Mouse (Mus musculus) liver, adult 2 months (tissue): ENCODE results near the gene Gm29735. TPM values are rescaled to one million over a fixed set of nuclear protein-coding genes. Genes with fewer than 3 reads are reported as not detected.
"Not testable (repeated sequence)": the region's sequence is repeated elsewhere in the genome, so short reads cannot be mapped to it uniquely, and the experiment has no call there.

Experiments used
- DNase-seq: peaks from one replicate; pipeline ENCODE4 v3.0.0-alpha.2; 2011; ENCODE audit warnings: low read depth, low spot score; ENCODE audit errors: extremely low read depth
- H3K27ac ChIP-seq: fragments of 200-500 bp; replicated peaks from 2 replicates; pipeline ENCODE4 v1.5.1; 2012; ENCODE audit warnings: low read depth, mild to moderate bottlenecking, control low read depth, inconsistent platforms, low read length; ENCODE audit not compliant: insufficient read depth
- H3K27me3 ChIP-seq: fragments of 200-500 bp; 2 replicates; pipeline ENCODE4 v1.6.1; 2012; ENCODE audit warnings: mild to moderate bottlenecking, moderate library complexity, low read length, inconsistent platforms; ENCODE audit not compliant: control insufficient read depth, insufficient read depth
- H3K36me3 ChIP-seq: fragments of 200-500 bp; 2 replicates; pipeline ENCODE4 v1.6.1; 2012; ENCODE audit warnings: low read length, inconsistent platforms; ENCODE audit not compliant: control insufficient read depth, insufficient read depth
- H3K4me1 ChIP-seq: fragments of 200-500 bp; 2 replicates; pipeline ENCODE4 v1.6.1; 2011; ENCODE audit warnings: low read length; ENCODE audit not compliant: control insufficient read depth, insufficient read depth
- H3K4me3 ChIP-seq: fragments of 200-500 bp; 2 replicates; pipeline ENCODE4 v1.5.1; 2011; ENCODE audit warnings: low read depth, mild to moderate bottlenecking, control low read depth, low read length, moderate library complexity; ENCODE audit not compliant: insufficient read depth
- H3K79me2 ChIP-seq: fragments of 200-500 bp; 2 replicates; pipeline ENCODE4 v1.6.1; 2012; ENCODE audit warnings: inconsistent platforms, mild to moderate bottlenecking, low read length, moderate library complexity; ENCODE audit not compliant: control insufficient read depth, insufficient read depth
- H3K9ac ChIP-seq: fragments of 200-500 bp; 2 replicates; pipeline ENCODE4 v1.6.1; 2012; ENCODE audit warnings: low read depth, mild to moderate bottlenecking, control low read depth, inconsistent platforms, low read length
- CTCF ChIP-seq: fragments of 200-500 bp; IDR thresholded peaks from 2 replicates; pipeline ENCODE4 v1.5.1; 2011; ENCODE audit warnings: low read depth, low read length, control low read depth
- POLR2A ChIP-seq: fragments of 200-500 bp; IDR thresholded peaks from 2 replicates; pipeline ENCODE4 v1.6.1; 2011; ENCODE audit warnings: low read length, control low read depth; ENCODE audit not compliant: insufficient read depth; ENCODE audit errors: extremely low read depth
- WGBS: fragments of 180-500 bp; shearing (Covaris S2); methylation state at CpG from one replicate; pipeline ENCODE4 v1.1.7; 2018; 5-methylcytosine and 5-hydroxymethylcytosine counted together
- polyA plus RNA-seq: library from polyadenylated mRNA; depleted of rRNA; stranded (reverse); fragments of >200 nt; gene quantifications from 2 replicates; pipeline ENCODE4 v1.2.3, GENCODE M21; 2012; rRNA removed
- total RNA-seq: library from RNA; depleted of rRNA; stranded (reverse); fragments of >200 nt; gene quantifications from 2 replicates; pipeline ENCODE4 v1.2.3, GENCODE M21; 2014; rRNA removed

Gm29735 gene
- total and polyA plus RNA-seq, 2 experiments = not detected

GRCm38 (mm10) chr7:142140696-142141095 is 16.2 kb downstream of the Gm29735 start:
- WGBS = 52% methylated on average over 1 of the region's 1 CpGs
- no peaks in the 10 kb centered on the region for H3K4me1 ChIP-seq
- no peak overlapping the region for H3K27ac ChIP-seq
- peaks cover 2% of the 10 kb centered on the region; the same call in 1 of the 2 replicates for H3K27me3 ChIP-seq
- DNase-seq = no peak
- no peak overlapping the region for H3K4me3 ChIP-seq
- H3K9ac ChIP-seq = no peak overlapping the region
- H3K36me3 ChIP-seq = no peaks in the 10 kb centered on the region
- H3K79me2 ChIP-seq = no peaks in the 10 kb centered on the region
- TF ChIP-seq CTCF (no peak), POLR2A (no peak)

GRCm38 (mm10) chr7:142135934-142136333 is 21.0 kb downstream of the Gm29735 start, which contains the start of gene Gm39115:
Gene Gm39115, minus strand, starts transcription at chr7:142136034.
- H3K36me3 ChIP-seq, H3K27ac ChIP-seq, H3K4me1 ChIP-seq, H3K4me3 ChIP-seq, H3K9ac ChIP-seq, H3K79me2 ChIP-seq, DNase-seq, H3K27me3 ChIP-seq: not testable (repeated sequence)
- 55% methylated on average over 2 of the region's 2 CpGs for WGBS

GRCm38 (mm10) chr7:142134206-142134995 is 22.5 kb downstream of the Gm29735 start:
- H3K36me3 ChIP-seq = no peaks in the 10 kb centered on the region
- no peaks in the 10 kb centered on the region; the same call in 1 of the 2 replicates for H3K4me1 ChIP-seq
- H3K27ac ChIP-seq = no peak overlapping the region
- no peaks in the 10 kb centered on the region for H3K27me3 ChIP-seq
- no peak overlapping the region for H3K4me3 ChIP-seq
- no peaks in the 10 kb centered on the region for H3K79me2 ChIP-seq
- DNase-seq = peak; percentile 73
- H3K9ac ChIP-seq = no peak overlapping the region
- 51% methylated on average over 4 of the region's 4 CpGs for WGBS
- no peak for TF ChIP-seq POLR2A
- TF ChIP-seq CTCF = no peak

GRCm38 (mm10) chr7:142128843-142129242 is 28.1 kb downstream of the Gm29735 start:
- 52% methylated on average over 4 of the region's 4 CpGs for WGBS

GRCm38 (mm10) chr7:142120629-142121028 is 36.3 kb downstream of the Gm29735 start, which contains the start of gene Gm45618:
Gene Gm45618, minus strand, starts transcription at chr7:142120729.
- H3K27me3 ChIP-seq, H3K4me3 ChIP-seq, DNase-seq, H3K79me2 ChIP-seq, H3K9ac ChIP-seq, H3K36me3 ChIP-seq, H3K4me1 ChIP-seq, H3K27ac ChIP-seq: not testable (repeated sequence)
- WGBS = 90% methylated on average over 1 of the region's 1 CpGs

More at GRCm38 (mm10) chr7:142128843-142129242, 28.1 kb downstream of the Gm29735 start:
- H3K79me2 ChIP-seq = no peaks in the 10 kb centered on the region
- no peaks in the 10 kb centered on the region for H3K36me3 ChIP-seq
- H3K27ac ChIP-seq = no peak overlapping the region
- no peaks in the 10 kb centered on the region for H3K27me3 ChIP-seq
- TF ChIP-seq POLR2A (no peak), CTCF (no peak)
- no peaks in the 10 kb centered on the region for H3K4me1 ChIP-seq
- DNase-seq = no peak
- H3K9ac ChIP-seq = no peak overlapping the region
- no peak overlapping the region for H3K4me3 ChIP-seq

- no peaks in the 10 kb centered on the region for H3K4me1 ChIP-seq
- 13% methylated on average over 5 of the region's 5 CpGs for WGBS
- H3K79me2 ChIP-seq = no peaks in the 10 kb centered on the region
- no peak overlapping the region for H3K9ac ChIP-seq
- H3K36me3 ChIP-seq = no peaks in the 10 kb centered on the region
- DNase-seq = no peak
- TF ChIP-seq CTCF (peak; percentile 53), POLR2A (no peak)
- H3K27me3 ChIP-seq = peaks cover 2% of the 10 kb centered on the region; the same call in 1 of the 2 replicates
- H3K4me3 ChIP-seq = no peak overlapping the region
- no peak overlapping the region for H3K27ac ChIP-seq
These were observed 37.3 kb downstream of the Gm29735 start for GRCm38 (mm10) chr7:142119632-142120031.

Other genes starting within 250 kb of the Gm29735 start
- gene Tollip, start 238.6 kb downstream of the Gm29735 start, total RNA-seq = 25.9 and 32.3 TPM in 2 replicates
- gene Tollip, start 238.6 kb downstream of the Gm29735 start, polyA plus RNA-seq = 48.2 and 51.6 TPM in 2 replicates
- gene Brsk2, start 207.4 kb downstream of the Gm29735 start, total RNA-seq = 0.07 and 0.09 TPM in 2 replicates
- not detected in 2 replicates for gene Brsk2, start 207.4 kb downstream of the Gm29735 start, polyA plus RNA-seq
- gene Mob2, start 96.0 kb downstream of the Gm29735 start, total RNA-seq = 26.2 and 27.6 TPM in 2 replicates
- gene Mob2, start 96.0 kb downstream of the Gm29735 start, polyA plus RNA-seq = 24.0 and 26.4 TPM in 2 replicates
- under 0.01 and 0.07 TPM in 2 replicates for gene Dusp8, start 61.3 kb downstream of the Gm29735 start, total RNA-seq
- 0.16 and 0.48 TPM in 2 replicates for gene Dusp8, start 61.3 kb downstream of the Gm29735 start, polyA plus RNA-seq
- not detected in 2 replicates for gene Gm45618, start 36.4 kb downstream of the Gm29735 start, total RNA-seq
- not detected in 2 replicates for gene Gm45618, start 36.4 kb downstream of the Gm29735 start, polyA plus RNA-seq
- gene Gm39115, start 21.1 kb downstream of the Gm29735 start, total RNA-seq = not detected in 2 replicates
- not detected in 2 replicates for gene Gm39115, start 21.1 kb downstream of the Gm29735 start, polyA plus RNA-seq
- not detected in 2 replicates for gene Gm45337, start 12.5 kb downstream of the Gm29735 start, total RNA-seq
- gene Gm45337, start 12.5 kb downstream of the Gm29735 start, polyA plus RNA-seq = not detected in 2 replicates
- not detected in 2 replicates for gene Gm4553, start 8.6 kb upstream of the Gm29735 start, total RNA-seq
- not detected in 2 replicates for gene Gm4553, start 8.6 kb upstream of the Gm29735 start, polyA plus RNA-seq
- gene Krtap5-2, start 18.9 kb upstream of the Gm29735 start, total RNA-seq = not detected in 2 replicates
- not detected in 2 replicates for gene Krtap5-2, start 18.9 kb upstream of the Gm29735 start, polyA plus RNA-seq
- not detected in 2 replicates for gene Gm10153, start 33.3 kb upstream of the Gm29735 start, total RNA-seq
- not detected in 2 replicates for gene Gm10153, start 33.3 kb upstream of the Gm29735 start, polyA plus RNA-seq
- gene Krtap5-3, start 44.3 kb upstream of the Gm29735 start, total RNA-seq = not detected in 2 replicates
- gene Krtap5-3, start 44.3 kb upstream of the Gm29735 start, polyA plus RNA-seq = not detected in 2 replicates
- gene Gm7579, start 54.7 kb upstream of the Gm29735 start, total RNA-seq = not detected in 2 replicates
- gene Gm7579, start 54.7 kb upstream of the Gm29735 start, polyA plus RNA-seq = not detected in 2 replicates
- not detected in 2 replicates for gene Krtap5-5, start 72.9 kb upstream of the Gm29735 start, total RNA-seq
- not detected in 2 replicates for gene Krtap5-5, start 72.9 kb upstream of the Gm29735 start, polyA plus RNA-seq
- not detected in 2 replicates for gene Gm40460, start 84.0 kb upstream of the Gm29735 start, total RNA-seq
- gene Gm40460, start 84.0 kb upstream of the Gm29735 start, polyA plus RNA-seq = not detected in 2 replicates
- gene Gm2431, start 101.2 kb upstream of the Gm29735 start, total RNA-seq = not detected in 2 replicates
- not detected in 2 replicates for gene Gm2431, start 101.2 kb upstream of the Gm29735 start, polyA plus RNA-seq
- gene Gm4559, start 117.2 kb upstream of the Gm29735 start, total RNA-seq = not detected in 2 replicates
- gene Gm4559, start 117.2 kb upstream of the Gm29735 start, polyA plus RNA-seq = not detected in 2 replicates
- gene Krtap5-1, start 140.0 kb upstream of the Gm29735 start, total RNA-seq = not detected in 2 replicates
- not detected in 2 replicates for gene Krtap5-1, start 140.0 kb upstream of the Gm29735 start, polyA plus RNA-seq
- not detected in 2 replicates for gene Krtap5-4, start 146.4 kb upstream of the Gm29735 start, total RNA-seq
- not detected in 2 replicates for gene Krtap5-4, start 146.4 kb upstream of the Gm29735 start, polyA plus RNA-seq
- gene Ifitm10, start 216.6 kb upstream of the Gm29735 start, total RNA-seq = 0.54 and 0.65 TPM in 2 replicates
- gene Ifitm10, start 216.6 kb upstream of the Gm29735 start, polyA plus RNA-seq = 0.71 and 1.00 TPM in 2 replicates
- gene Gm49369, start 225.6 kb upstream of the Gm29735 start, total RNA-seq = 126 and 130 TPM in 2 replicates
- gene Gm49369, start 225.6 kb upstream of the Gm29735 start, polyA plus RNA-seq = 0.38 TPM in 1 of 2 replicates, not detected in the other
- 215 and 244 TPM in 2 replicates for gene Ctsd, start 230.9 kb upstream of the Gm29735 start, total RNA-seq
- gene Ctsd, start 230.9 kb upstream of the Gm29735 start, polyA plus RNA-seq = 355 and 444 TPM in 2 replicates